Mouse (Mus musculus) embryonic fibroblast, embryonic 13.5 days (primary cell): ENCODE results near the gene Zdhhc19. TPM values are rescaled to one million over a fixed set of nuclear protein-coding genes. Genes with fewer than 3 reads are reported as not detected.
"Not testable (repeated sequence)": the region's sequence is repeated elsewhere in the genome, so short reads cannot be mapped to it uniquely, and the experiment has no call there.

ENCODE experiments used
- H3K27ac ChIP-seq: 2 replicates; pipeline ENCODE4 v1.5.1; 2012; ENCODE audit warnings: low read length, control low read depth, inconsistent platforms; ENCODE audit not compliant: insufficient read depth
- H3K4me1 ChIP-seq: 2 replicates; pipeline ENCODE4 v1.6.1; 2011; ENCODE audit warnings: low read length; ENCODE audit not compliant: control insufficient read depth, insufficient read depth
- H3K4me3 ChIP-seq: 2 replicates; pipeline ENCODE4 v1.5.1; 2011; ENCODE audit warnings: mild to moderate bottlenecking, control low read depth, low read length; ENCODE audit not compliant: insufficient read depth
- CTCF ChIP-seq: IDR thresholded peaks from 2 replicates; pipeline ENCODE4 v1.5.1; 2011; ENCODE audit warnings: mild to moderate bottlenecking, control low read depth, low read length, moderate library complexity, borderline replicate concordance; ENCODE audit not compliant: insufficient read depth
- POLR2A ChIP-seq: IDR thresholded peaks from 2 replicates; pipeline ENCODE4 v1.6.1; 2011; ENCODE audit warnings: low read depth, mild to moderate bottlenecking, control low read depth, low read length, moderate library complexity
- polyA plus RNA-seq: library from polyadenylated mRNA; stranded (reverse); fragments of >200 nt; gene quantifications from 2 replicates; pipeline ENCODE4 v1.2.4, GENCODE M21; 2011; ENCODE audit warnings: low read depth; ENCODE audit not compliant: missing spikeins, insufficient read length

Zdhhc19 gene
- polyA plus RNA-seq, 1 experiment = not detected

DNA sequence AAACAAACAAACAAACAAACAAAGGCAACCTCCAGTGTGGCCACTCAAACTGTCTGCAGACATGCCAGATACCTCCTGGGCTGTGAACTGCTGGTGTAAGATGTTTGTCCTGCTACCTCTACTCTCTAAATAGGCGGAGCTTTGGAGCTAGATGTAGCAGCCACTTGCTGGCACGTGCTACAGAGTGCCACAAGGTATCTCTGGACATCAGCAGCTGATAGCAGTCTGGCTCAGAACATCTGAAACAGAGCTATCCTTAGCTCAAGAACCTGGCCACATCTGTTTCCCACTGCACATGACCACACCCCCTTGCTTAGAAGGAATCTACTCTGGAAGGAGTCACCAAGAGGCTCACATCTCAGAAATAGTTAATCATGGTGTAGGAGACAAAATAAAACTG, 10.9 kb upstream of the Zdhhc19 start:
- no peak for TF ChIP-seq CTCF
- no peak for TF ChIP-seq POLR2A
- H3K27ac ChIP-seq = no peak overlapping the region
- no peaks in the 10 kb centered on the region for H3K4me1 ChIP-seq
- H3K4me3 ChIP-seq = no peak overlapping the region

DNA sequence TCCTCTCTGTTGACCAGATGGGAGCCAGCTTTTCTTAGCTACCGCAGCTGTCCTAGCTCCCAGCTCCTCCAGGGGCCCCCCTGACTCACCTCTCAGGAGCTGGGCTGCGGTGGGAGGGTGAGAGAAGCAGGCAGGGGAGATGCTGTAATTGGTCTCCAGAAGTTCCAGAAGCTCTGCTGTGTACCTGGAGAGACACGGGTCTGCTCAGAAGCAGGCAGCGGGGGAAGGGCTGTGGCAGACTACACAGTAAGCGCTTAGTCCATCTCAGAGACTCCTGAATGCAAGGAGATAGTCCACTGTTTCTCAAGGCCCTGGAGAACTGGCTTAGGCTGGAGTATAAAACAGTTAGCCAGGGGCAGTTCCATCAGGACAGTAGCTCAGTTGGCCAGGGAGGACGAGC, 10.0 kb upstream of the Zdhhc19 start:
- no peak overlapping the region for H3K4me3 ChIP-seq
- TF ChIP-seq POLR2A = no peak
- TF ChIP-seq CTCF = no peak
- no peaks in the 10 kb centered on the region for H3K4me1 ChIP-seq
- no peak overlapping the region for H3K27ac ChIP-seq

DNA sequence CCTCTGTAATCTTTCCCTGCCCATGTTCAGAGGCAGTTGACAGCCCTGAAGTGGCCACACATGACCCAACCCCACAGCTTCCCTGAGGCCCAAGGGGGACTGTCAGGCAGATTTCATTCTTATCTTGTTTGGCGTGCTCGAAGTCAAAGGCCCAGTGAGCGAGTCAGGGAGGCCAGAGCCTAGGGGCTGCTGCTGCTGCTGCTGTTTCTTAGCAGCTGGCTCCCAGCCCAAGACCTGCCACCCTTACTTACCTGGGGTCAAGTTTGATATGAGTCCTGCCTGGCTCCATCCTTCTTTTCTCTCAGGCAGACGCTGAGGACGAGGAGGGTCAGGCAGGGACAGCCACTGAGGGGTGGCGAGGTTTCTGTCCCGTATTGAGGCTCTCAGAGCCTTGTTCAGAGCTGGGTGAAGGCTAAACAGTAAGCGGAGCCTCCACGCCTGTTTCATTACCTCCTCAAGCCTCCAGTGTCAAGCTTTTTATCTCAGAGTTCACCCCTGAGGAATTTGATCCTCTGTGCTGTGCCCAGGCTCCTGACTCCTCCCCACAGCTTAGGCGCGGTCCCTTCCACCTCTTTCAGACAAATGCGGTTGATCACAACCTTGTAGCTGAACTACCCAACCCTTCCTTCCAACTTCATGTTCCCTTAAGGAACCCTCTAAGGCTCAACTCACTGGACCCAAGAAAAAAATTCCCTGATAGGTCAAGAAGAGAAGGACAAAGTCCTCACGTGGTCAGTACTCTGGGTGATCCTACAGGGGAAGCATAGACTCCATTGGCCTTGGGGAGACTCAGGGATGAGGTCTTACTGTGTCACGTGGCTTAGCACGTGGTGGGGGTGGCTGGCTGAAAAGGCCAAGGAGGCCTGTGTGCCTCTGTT, 8.6 kb upstream of the Zdhhc19 start, which contains the start of gene Slc51a:
TSS of gene Slc51a (minus strand) at position 646 of the 878 bp plus-strand sequence.
- no peak for TF ChIP-seq POLR2A
- TF ChIP-seq CTCF = no peak
- no peak within 1 kb of the TSS for H3K4me3 ChIP-seq
- no peak within 1 kb of the TSS for H3K27ac ChIP-seq
- no peaks in the 10 kb centered on the region for H3K4me1 ChIP-seq

DNA sequence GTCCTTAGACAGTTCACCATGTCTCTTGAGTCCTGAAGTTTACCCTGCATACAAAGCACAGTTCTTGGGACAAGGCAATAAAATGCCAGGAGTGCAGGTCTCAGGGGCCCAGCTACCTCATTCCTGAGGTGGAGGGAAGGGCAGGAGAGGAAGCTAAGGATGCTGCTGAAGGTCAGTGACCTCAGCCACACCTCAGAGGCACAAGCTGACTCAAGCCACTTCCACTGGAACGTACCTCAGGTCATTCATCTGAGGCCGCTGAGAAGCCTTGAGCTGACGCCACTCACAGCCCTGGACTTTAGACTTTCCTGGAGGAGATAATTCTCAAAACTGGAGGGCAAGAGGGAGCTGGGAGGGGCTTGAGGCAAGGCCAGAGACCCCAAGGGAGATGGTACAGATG, 7.1 kb upstream of the Zdhhc19 start:
- no peak overlapping the region for H3K4me3 ChIP-seq
- H3K27ac ChIP-seq = no peak overlapping the region
- TF ChIP-seq CTCF (no peak), POLR2A (no peak)
- H3K4me1 ChIP-seq = no peaks in the 10 kb centered on the region

DNA sequence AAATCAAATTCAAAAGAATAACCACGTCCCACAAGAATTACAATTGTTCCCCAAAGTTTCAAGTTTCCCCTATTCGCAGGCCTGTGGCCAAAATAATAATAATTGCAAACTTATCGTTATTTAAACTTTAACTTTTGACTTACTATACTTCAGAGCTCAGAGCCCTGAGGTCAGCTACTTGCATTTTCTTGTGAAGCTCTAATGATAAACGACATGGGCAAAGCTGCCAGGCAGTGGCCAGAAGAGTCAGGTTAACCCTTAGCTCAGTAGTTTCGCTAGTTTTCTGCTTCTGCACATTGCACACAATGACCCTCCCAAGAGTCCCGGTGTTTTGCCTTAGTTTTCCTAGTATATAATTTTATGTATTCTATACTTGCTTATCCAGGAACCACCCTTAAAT, 1.7 kb upstream of the Zdhhc19 start:
- not testable (repeated sequence) for H3K27ac ChIP-seq, H3K4me3 ChIP-seq, H3K4me1 ChIP-seq

DNA sequence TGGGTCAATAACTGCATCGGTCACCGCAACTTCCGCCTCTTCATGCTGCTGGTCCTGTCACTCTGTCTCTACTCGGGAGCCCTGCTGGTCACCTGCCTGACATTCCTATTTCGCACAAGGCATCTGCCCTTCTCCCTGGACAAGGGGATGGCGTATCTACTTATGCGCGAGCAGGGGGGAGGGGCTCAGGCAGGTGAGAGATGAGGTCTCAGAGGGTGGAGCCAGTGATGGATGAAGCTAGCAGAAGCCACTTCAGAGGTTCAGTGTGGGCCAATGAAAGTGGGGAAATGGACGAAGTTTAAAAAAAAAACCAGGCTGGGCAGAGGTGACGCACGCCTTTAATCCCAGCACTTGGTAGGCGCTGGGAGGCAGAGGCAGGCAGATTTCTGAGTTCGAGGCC, 2.9 kb downstream of the Zdhhc19 start:
- Histone ChIP-seq H3K4me1 (no peaks in the 10 kb centered on the region), H3K4me3 (no peak overlapping the region), H3K27ac (no peak overlapping the region)
- TF ChIP-seq CTCF = no peak
- no peak for TF ChIP-seq POLR2A

DNA sequence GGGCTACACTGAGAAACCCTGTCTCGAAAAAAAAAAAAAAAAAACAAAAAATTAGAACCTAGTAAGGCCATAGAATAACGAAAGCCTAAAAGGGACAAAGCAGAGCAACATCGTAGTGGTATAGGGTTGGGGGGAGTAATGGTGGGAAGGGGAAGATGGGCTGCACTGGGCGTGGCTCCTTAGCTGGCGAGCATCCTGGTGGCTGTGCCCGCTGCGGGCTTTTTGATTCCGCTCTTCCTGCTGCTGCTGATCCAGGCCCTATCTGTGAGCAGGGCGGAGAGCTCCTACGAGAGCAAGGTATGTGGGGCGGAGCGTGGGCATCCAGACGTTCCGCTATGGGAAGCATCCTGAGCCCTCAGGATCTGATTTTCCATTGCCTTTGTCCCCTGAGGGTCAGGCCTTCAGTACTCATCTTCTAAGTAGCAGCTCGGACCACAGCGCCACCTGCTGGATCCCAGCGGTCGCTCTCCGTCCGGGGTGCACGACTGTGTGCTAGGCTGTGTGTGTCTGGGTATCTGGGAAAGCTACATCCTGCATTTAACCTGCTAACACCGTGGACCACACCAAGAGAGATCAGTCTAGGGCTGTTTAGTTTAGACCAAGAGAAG, 3.5 kb downstream of the Zdhhc19 start:
- 0 out of 2 replicates have a peak overlapping the region, but pooled peaks have one; percentile 1 for H3K4me3 ChIP-seq
- TF ChIP-seq POLR2A (no peak), CTCF (peak; percentile 96)
- H3K4me1 ChIP-seq = no peaks in the 10 kb centered on the region
- no peak overlapping the region for H3K27ac ChIP-seq

DNA sequence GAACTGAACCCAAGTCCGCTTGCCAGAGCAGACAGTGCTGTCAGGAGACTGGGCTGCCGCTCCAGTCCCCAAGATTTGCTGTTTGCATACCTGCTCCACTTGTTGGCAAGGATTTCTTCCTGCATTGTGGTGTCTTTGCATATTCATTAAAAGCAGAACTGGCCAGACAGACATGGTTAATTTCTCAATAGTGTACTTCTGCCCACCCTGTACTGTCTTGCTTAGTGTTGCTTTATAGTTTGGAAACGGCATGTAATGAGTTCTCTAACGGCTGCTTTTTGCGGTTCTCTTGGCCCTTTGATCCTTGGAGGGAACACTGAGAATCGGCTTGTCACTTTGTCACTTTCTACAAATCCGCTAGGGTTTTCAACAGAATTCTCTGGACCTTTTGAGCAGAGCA, 5.4 kb downstream of the Zdhhc19 start:
- Histone ChIP-seq H3K4me3 (no peak overlapping the region), H3K27ac (no peak overlapping the region), H3K4me1 (no peaks in the 10 kb centered on the region)
- TF ChIP-seq CTCF (no peak), POLR2A (no peak)

DNA sequence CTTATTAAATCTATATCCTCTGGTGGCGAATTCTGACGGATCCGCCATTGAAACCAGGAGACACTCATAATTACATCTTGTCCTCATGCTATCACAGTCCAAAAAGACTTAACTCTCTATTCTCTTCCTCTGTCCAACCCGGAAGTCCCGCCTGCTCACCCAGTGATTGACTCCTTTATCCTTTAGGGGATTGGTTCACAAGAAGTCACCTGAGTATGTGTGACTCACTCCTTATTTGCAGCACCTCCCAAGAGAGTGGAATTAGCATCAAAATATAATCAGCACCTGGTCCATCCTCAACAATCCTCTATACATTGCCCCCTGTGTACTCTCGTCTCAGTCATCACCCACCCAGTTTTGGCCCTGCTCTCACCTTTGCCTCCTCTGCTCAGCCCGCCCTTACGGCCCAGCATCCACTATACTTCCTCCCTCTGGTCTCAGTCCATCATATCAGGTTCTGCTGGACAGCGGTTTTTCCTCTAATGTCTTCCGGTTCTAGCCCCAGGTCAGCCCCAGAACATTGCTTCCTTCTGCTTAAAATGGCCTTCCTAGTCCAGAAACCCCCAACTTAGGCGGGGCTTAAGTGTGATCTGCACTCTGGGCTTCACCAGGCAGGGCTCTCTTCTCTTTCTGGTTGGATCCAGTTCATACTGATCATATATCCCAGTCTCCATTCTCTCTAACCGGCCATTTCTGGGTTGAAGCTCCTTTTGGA, 6.7 kb downstream of the Zdhhc19 start:
- TF ChIP-seq CTCF (no peak), POLR2A (no peak)
- Histone ChIP-seq H3K4me1 (no peaks in the 10 kb centered on the region), H3K27ac (no peak overlapping the region), H3K4me3 (no peak overlapping the region)

DNA sequence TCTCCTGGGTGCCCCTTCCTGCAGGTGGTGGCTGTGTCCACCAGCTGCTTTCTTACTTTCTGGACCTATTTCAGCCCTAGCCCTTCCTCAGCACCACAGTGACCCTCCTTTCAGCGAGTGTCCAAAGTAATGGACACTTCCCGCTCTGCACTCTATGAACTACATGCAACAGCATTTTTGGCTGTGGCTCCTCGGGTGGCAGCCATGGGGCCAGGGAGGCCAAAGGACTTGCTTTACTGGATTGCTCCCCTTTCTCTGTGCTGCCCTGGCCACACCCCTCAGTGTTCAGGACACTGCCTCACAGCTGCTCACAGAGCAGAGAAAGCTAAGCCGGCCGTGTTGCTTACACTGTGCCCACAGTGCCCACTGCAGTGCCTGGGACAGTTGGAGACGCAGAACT, 7.6 kb downstream of the Zdhhc19 start:
- TF ChIP-seq CTCF (no peak), POLR2A (no peak)
- H3K4me3 ChIP-seq = no peak overlapping the region
- no peak overlapping the region for H3K27ac ChIP-seq
- no peaks in the 10 kb centered on the region for H3K4me1 ChIP-seq
